Mouse (Mus musculus): ENCODE results near the gene Caskin2. TPM values are rescaled to one million over a fixed set of nuclear protein-coding genes. Genes with fewer than 3 reads are reported as not detected.
A peak's percentile ranks its signal among the peaks of the same experiment; 100 is the strongest.

Caskin2 gene
- total RNA-seq, 4 experiments from 2014 or later, result 11.6 to 14.6 (median 12.3) TPM

GRCm38 (mm10) chr11:115831518-115831917 lies 18.1 kb upstream of the Caskin2 start:
- no peak for DNase-seq (ENCODE audit: low spot score in 2 of 2)

GRCm38 (mm10) chr11:115830550-115831325 lies 17.3 kb upstream of the Caskin2 start:
- DNase-seq (ENCODE audit: low spot score in 2 of 2), result no peak

GRCm38 (mm10) chr11:115829036-115829435 lies 15.6 kb upstream of the Caskin2 start:
- peak; percentile 30 to 54 for DNase-seq (ENCODE audit: low spot score in 2 of 2)

- no peak for DNase-seq (ENCODE audit: low spot score in 2 of 2)
Measured at GRCm38 (mm10) chr11:115827624-115828023, 14.2 kb upstream of the Caskin2 start.

- DNase-seq (ENCODE audit: low spot score in 2 of 2), result no peak
Measured at GRCm38 (mm10) chr11:115826487-115826886, 13.0 kb upstream of the Caskin2 start.

- no peak for DNase-seq (ENCODE audit: low spot score in 2 of 2)
Measured at GRCm38 (mm10) chr11:115824813-115825212, 11.4 kb upstream of the Caskin2 start.

- peak; percentile 75 to 82 for DNase-seq (ENCODE audit: low spot score in 2 of 2)
Measured at GRCm38 (mm10) chr11:115823774-115824740, 10.6 kb upstream of the Caskin2 start, which contains the start of gene Llgl2. Llgl2 (plus strand) TSS chr11:115824049.

GRCm38 (mm10) chr11:115821001-115821400 lies 7.6 kb upstream of the Caskin2 start:
- DNase-seq (ENCODE audit: low spot score in 2 of 2), result no peak

GRCm38 (mm10) chr11:115819915-115820623 lies 6.6 kb upstream of the Caskin2 start:
- DNase-seq (ENCODE audit: low spot score in 2 of 2), result peak in 1 of 2 experiments; percentile 31

GRCm38 (mm10) chr11:115817331-115817730 lies 3.9 kb upstream of the Caskin2 start:
- DNase-seq (ENCODE audit: low spot score in 2 of 2), result no peak

GRCm38 (mm10) chr11:115814605-115815450 lies 1.4 kb upstream of the Caskin2 start, which contains the start of gene Tsen54:
Tsen54 (plus strand) TSS chr11:115814724.
- peak; percentile 70 to 72 for DNase-seq (ENCODE audit: low spot score in 2 of 2)

- no peak for DNase-seq (ENCODE audit: low spot score in 2 of 2)
Measured at GRCm38 (mm10) chr11:115812533-115813420, 662 bp downstream of the Caskin2 start.

GRCm38 (mm10) chr11:115812095-115812494 lies 1.3 kb downstream of the Caskin2 start:
- no peak for DNase-seq (ENCODE audit: low spot score in 2 of 2)

- no peak for DNase-seq (ENCODE audit: low spot score in 2 of 2)
Measured at GRCm38 (mm10) chr11:115811381-115812093, 1.9 kb downstream of the Caskin2 start.

GRCm38 (mm10) chr11:115810377-115810776 lies 3.1 kb downstream of the Caskin2 start:
- no peak for DNase-seq (ENCODE audit: low spot score in 2 of 2)

GRCm38 (mm10) chr11:115809311-115809781 lies 4.1 kb downstream of the Caskin2 start:
- no peak for DNase-seq (ENCODE audit: low spot score in 2 of 2)

GRCm38 (mm10) chr11:115808696-115809310 lies 4.6 kb downstream of the Caskin2 start:
- no peak for DNase-seq (ENCODE audit: low spot score in 2 of 2)

GRCm38 (mm10) chr11:115807971-115808370 lies 5.5 kb downstream of the Caskin2 start:
- DNase-seq (ENCODE audit: low spot score in 2 of 2), result no peak

All from gastrocnemius, adult 8-10 months (tissue).